Mouse (Mus musculus) heart, embryonic 15.5 days (tissue): ENCODE measurements around the gene Bpnt1. TPM values are rescaled to one million over a fixed set of nuclear protein-coding genes. Genes with fewer than 3 reads are reported as not detected.

Experiments
- ATAC-seq: fragments of 200-750 bp; cut with Nextera tagmentation; replicated peaks from 2 replicates; pipeline ENCODE4 v1.8.0; 2017; ENCODE audit warnings: low read depth, moderate TSS enrichment; ENCODE audit not compliant: insufficient number of reproducible peaks, insufficient read depth, low FRiP score
- H3K27ac ChIP-seq: fragments of 300-500 bp; sonication (generic); 2 replicates; pipeline ENCODE4 v1.5.1; 2015; ENCODE audit warnings: mild to moderate bottlenecking, inconsistent platforms
- H3K27me3 ChIP-seq: fragments of 300-500 bp; sonication (generic); 2 replicates; pipeline ENCODE4 v1.6.1; 2015; ENCODE audit warnings: inconsistent platforms
- H3K36me3 ChIP-seq: fragments of 300-500 bp; sonication (generic); 2 replicates; pipeline ENCODE4 v1.6.1; 2015; ENCODE audit warnings: mild to moderate bottlenecking, inconsistent platforms
- H3K4me1 ChIP-seq: fragments of 300-500 bp; sonication (generic); replicated peaks from 2 replicates; pipeline ENCODE4 v1.6.1; 2015; ENCODE audit warnings: inconsistent platforms
- H3K4me2 ChIP-seq: fragments of 300-500 bp; sonication (generic); 2 replicates; pipeline ENCODE4 v1.6.1; 2015; ENCODE audit warnings: inconsistent platforms, mild to moderate bottlenecking, moderate library complexity
- H3K4me3 ChIP-seq: fragments of 300-500 bp; sonication (generic); 2 replicates; pipeline ENCODE4 v1.5.1; 2015; ENCODE audit warnings: mild to moderate bottlenecking, inconsistent platforms
- H3K9ac ChIP-seq: fragments of 300-500 bp; sonication (generic); 2 replicates; pipeline ENCODE4 v1.6.1; 2015; ENCODE audit warnings: mild to moderate bottlenecking, inconsistent platforms
- H3K9me3 ChIP-seq: fragments of 300-500 bp; sonication (generic); replicated peaks from 2 replicates; pipeline ENCODE4 v1.6.1; 2016; ENCODE audit warnings: inconsistent platforms
- WGBS: fragments of 180-500 bp; shearing (Covaris S2); methylation state at CpG from one replicate; pipeline ENCODE4 v1.1.7; 2015; ENCODE audit warnings: mixed read lengths; 5-methylcytosine and 5-hydroxymethylcytosine counted together
- polyA plus RNA-seq: library from polyadenylated mRNA; unstranded; fragments of >200 nt; fragmentation: Nextera tagmentation; extraction: Ambion mirVana; gene quantifications from 2 replicates; pipeline ENCODE4 v1.2.1, GENCODE M21; 2015

Gene Bpnt1
- polyA plus RNA-seq, 1 experiment from 2014 or later: 26.4 TPM

DNA sequence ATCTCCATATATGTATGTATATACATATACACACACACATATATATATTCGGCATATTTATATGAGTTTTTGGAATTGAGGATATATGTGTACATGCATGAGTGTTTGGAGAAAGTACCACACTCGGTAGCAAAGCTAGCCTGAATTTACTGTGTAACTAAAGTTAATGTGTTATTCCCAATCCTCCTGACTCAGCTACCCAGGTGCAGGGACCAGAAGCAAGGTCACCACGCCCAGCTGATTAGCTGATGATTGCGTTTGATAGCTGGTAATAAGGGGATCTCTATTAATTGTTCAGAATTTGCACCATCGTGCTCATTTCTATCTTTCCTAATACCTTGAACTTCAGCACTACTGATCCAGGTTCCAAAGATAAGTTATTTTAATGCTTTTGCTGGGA, 1.7 kb downstream of the Bpnt1 start:
- Histone ChIP-seq H3K4me2 (no peak overlapping the region), H3K36me3 (no peaks in the 10 kb centered on the region), H3K9me3 (no peaks in the 10 kb centered on the region), H3K4me1 (peaks cover 34% of the 10 kb centered on the region), H3K27me3 (no peaks in the 10 kb centered on the region), H3K4me3 (no peak overlapping the region), H3K9ac (no peak overlapping the region), H3K27ac (no peak overlapping the region)
- 91% methylated on average over 5 of the region's 5 CpGs for WGBS
- no peak for ATAC-seq

DNA sequence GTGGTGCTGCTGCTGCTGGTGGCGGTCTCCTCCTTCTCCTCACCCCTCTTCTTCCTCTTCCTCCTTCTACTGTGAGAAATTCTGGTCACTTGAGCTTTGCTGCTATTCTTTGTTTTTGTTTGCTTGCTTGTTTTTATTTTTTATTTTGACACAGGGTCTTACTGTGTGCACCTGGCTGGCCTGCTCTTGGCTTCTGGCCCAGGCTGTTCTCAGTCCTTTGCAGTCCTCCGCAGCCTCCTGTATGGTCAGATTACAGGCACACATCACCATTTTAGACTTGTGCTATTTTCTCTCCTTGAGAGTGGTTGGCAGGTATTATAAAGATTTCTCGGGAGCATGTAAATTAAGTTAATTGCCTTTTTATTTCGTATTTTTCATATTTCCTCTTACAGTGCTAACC, 2.2 kb downstream of the Bpnt1 start:
- Histone ChIP-seq H3K9me3 (no peaks in the 10 kb centered on the region), H3K27ac (no peak overlapping the region), H3K9ac (no peak overlapping the region), H3K27me3 (no peaks in the 10 kb centered on the region), H3K36me3 (no peaks in the 10 kb centered on the region), H3K4me1 (peaks cover 34% of the 10 kb centered on the region), H3K4me2 (no peak overlapping the region), H3K4me3 (no peak overlapping the region)
- 75% methylated on average over 4 of the region's 4 CpGs for WGBS
- ATAC-seq: no peak

- Histone ChIP-seq H3K27me3 (no peaks in the 10 kb centered on the region), H3K4me1 (peaks cover 30% of the 10 kb centered on the region), H3K9ac (no peak overlapping the region), H3K4me2 (no peak overlapping the region), H3K36me3 (peaks cover 2% of the 10 kb centered on the region; the same call in 1 of the 2 replicates), H3K4me3 (no peak overlapping the region), H3K9me3 (no peaks in the 10 kb centered on the region), H3K27ac (no peak overlapping the region)
- no peak for ATAC-seq
- WGBS: 66% methylated on average over 6 of the region's 6 CpGs
These were observed 3.3 kb downstream of the Bpnt1 start for GRCm38 (mm10) chr1:185335231-185335765.

- Histone ChIP-seq H3K36me3 (peaks cover 7% of the 10 kb centered on the region; the same call in 1 of the 2 replicates), H3K4me2 (no peak overlapping the region), H3K4me3 (no peak overlapping the region), H3K9ac (no peak overlapping the region), H3K4me1 (peaks cover 30% of the 10 kb centered on the region), H3K9me3 (no peaks in the 10 kb centered on the region), H3K27ac (no peak overlapping the region), H3K27me3 (no peaks in the 10 kb centered on the region)
- no peak for ATAC-seq
- 29% methylated on average over 3 of the region's 3 CpGs for WGBS
These were observed 4.6 kb downstream of the Bpnt1 start for GRCm38 (mm10) chr1:185336535-185336934.

DNA sequence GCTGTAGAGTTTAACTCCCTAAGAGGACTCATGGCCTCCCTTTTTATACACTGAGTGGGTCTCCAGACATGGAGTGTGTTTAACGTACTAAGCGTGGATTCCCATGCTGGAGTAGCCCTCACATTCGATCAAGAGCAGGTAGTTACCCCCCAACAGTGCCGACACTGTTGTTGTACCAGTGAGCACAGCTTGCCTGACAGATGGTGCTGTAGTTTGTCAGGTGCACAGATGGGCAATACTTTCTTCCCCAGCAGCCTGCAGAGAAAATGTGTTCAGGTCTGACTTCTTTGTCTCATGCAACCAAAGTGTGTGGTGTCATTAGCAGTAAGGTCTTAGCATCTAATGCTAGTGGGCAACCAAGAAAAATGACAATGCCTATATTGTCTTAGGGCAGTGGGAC, 10.5 kb downstream of the Bpnt1 start:
- Histone ChIP-seq H3K36me3 (peaks cover 43% of the 10 kb centered on the region), H3K27ac (no peak overlapping the region), H3K9ac (no peak overlapping the region), H3K4me3 (no peak overlapping the region), H3K4me1 (peaks cover 3% of the 10 kb centered on the region; the same call in 1 of the 2 replicates), H3K4me2 (no peak overlapping the region), H3K27me3 (no peaks in the 10 kb centered on the region), H3K9me3 (no peaks in the 10 kb centered on the region)
- ATAC-seq: no peak
- WGBS: 93% methylated on average over 4 of the region's 4 CpGs

DNA sequence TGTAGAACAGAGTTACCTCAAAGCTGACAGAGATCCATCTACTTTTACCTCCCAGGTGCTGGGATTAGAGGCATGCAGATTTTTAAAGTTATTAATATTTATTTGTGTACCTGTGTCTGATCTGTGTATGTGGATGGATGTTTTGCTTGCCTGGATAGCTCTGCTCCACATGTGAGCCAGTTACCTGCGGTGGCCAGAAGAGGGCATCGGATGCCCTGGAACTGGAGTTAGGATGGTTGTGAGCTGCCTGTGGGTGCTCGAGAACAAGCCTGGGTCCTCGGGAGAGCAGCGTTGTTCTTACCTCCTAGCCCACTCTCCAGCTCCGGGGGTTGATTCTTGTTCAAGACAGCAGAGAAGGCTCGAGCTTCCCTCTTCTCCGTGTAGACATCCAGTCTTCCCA, 11.5 kb downstream of the Bpnt1 start:
- Histone ChIP-seq H3K4me2 (no peak overlapping the region), H3K36me3 (peaks cover 52% of the 10 kb centered on the region), H3K4me1 (no peaks in the 10 kb centered on the region), H3K9ac (no peak overlapping the region), H3K27ac (no peak overlapping the region), H3K27me3 (no peaks in the 10 kb centered on the region), H3K4me3 (no peak overlapping the region), H3K9me3 (no peaks in the 10 kb centered on the region)
- 86% methylated on average over 8 of the region's 8 CpGs for WGBS
- ATAC-seq: no peak

DNA sequence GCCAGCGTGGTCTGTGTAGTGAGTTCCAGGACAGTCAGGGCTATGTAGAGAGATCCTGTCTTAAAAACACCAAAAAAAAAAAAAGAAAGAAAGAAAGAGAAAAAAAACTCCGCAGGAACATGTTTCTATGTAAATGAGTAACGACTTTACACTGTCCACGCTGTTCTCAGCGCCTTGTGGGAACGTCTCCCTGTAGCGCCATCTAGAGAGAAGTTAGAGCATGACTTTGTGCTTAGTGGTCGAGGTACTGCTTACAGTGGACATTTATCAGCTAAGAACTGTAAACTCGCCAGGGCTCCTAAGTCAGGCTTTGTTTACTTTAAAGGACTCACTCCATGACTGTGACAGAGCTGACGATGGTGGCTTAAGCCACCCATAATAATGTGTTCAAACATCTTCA, 14.2 kb downstream of the Bpnt1 start:
- no peak overlapping the region for H3K27ac ChIP-seq
- H3K9me3 ChIP-seq: no peaks in the 10 kb centered on the region
- H3K4me1 ChIP-seq: no peaks in the 10 kb centered on the region
- H3K9ac ChIP-seq: no peak overlapping the region
- H3K27me3 ChIP-seq: no peaks in the 10 kb centered on the region
- no peak overlapping the region for H3K4me2 ChIP-seq
- WGBS: 75% methylated on average over 10 of the region's 10 CpGs
- ATAC-seq: no peak
- H3K36me3 ChIP-seq: peaks cover 72% of the 10 kb centered on the region
- no peak overlapping the region for H3K4me3 ChIP-seq

DNA sequence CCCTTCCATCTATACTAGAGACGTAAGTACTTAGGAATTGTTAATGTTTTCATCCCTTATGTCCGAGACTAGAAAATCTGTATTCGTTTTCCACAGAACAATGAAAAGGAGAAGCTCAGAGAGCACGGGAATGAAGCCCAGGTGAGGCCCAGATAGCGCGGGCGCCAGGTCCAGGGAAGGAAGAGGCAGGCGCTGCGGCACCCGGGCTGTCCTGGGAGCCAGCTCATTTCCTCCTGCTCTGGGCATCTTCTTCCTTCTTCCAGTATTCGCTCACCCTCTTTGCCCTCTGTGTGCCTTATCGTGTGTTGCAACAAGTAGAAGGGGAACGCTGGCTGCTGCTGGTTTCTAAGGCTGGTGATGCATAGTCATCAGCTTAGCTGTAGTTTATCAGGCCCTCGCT, 17.8 kb downstream of the Bpnt1 start:
- ATAC-seq: no peak
- Histone ChIP-seq H3K9ac (no peak overlapping the region), H3K27ac (no peak overlapping the region), H3K27me3 (no peaks in the 10 kb centered on the region), H3K4me1 (no peaks in the 10 kb centered on the region), H3K36me3 (peaks cover 65% of the 10 kb centered on the region), H3K4me2 (no peak overlapping the region), H3K4me3 (no peak overlapping the region), H3K9me3 (no peaks in the 10 kb centered on the region)
- WGBS: 90% methylated on average over 14 of the region's 14 CpGs

- Histone ChIP-seq H3K4me2 (no peak overlapping the region), H3K4me3 (no peak overlapping the region), H3K9ac (no peak overlapping the region), H3K27me3 (no peaks in the 10 kb centered on the region), H3K4me1 (no peaks in the 10 kb centered on the region), H3K36me3 (peaks cover 61% of the 10 kb centered on the region), H3K27ac (no peak overlapping the region), H3K9me3 (no peaks in the 10 kb centered on the region)
- WGBS: 88% methylated on average over 4 of the region's 4 CpGs
- no peak for ATAC-seq
These were observed 18.7 kb downstream of the Bpnt1 start for GRCm38 (mm10) chr1:185350611-185351010.

DNA sequence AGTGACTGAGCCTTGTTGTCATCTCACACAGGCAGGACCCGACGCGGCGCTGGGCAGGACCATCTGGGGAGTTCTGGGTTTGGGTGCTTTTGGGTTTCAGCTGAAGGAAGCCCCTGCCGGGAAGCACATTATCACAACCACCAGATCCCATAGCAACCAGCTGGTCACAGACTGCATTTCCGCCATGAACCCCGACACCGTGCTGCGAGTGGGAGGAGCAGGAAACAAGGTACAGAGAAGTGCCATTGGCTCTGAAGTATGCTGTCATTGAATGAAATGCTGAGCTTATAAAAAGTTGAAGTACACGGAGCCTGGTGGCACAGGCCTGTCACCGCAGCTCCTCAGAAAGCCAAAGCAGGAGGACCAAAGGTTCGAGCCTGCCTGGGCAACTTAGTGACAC, 20.2 kb downstream of the Bpnt1 start:
- no peak overlapping the region for H3K9ac ChIP-seq
- no peaks in the 10 kb centered on the region for H3K9me3 ChIP-seq
- H3K4me3 ChIP-seq: no peak overlapping the region
- WGBS: 86% methylated on average over 12 of the region's 12 CpGs
- peaks cover 57% of the 10 kb centered on the region for H3K36me3 ChIP-seq
- H3K27me3 ChIP-seq: no peaks in the 10 kb centered on the region
- H3K27ac ChIP-seq: no peak overlapping the region
- no peak overlapping the region for H3K4me2 ChIP-seq
- no peak for ATAC-seq
- no peaks in the 10 kb centered on the region for H3K4me1 ChIP-seq

- peaks cover 55% of the 10 kb centered on the region for H3K36me3 ChIP-seq
- 92% methylated on average over 8 of the region's 8 CpGs for WGBS
- no peak overlapping the region for H3K4me2 ChIP-seq
- H3K9ac ChIP-seq: no peak overlapping the region
- no peaks in the 10 kb centered on the region for H3K4me1 ChIP-seq
- H3K9me3 ChIP-seq: no peaks in the 10 kb centered on the region
- H3K27me3 ChIP-seq: no peaks in the 10 kb centered on the region
- H3K4me3 ChIP-seq: no peak overlapping the region
- H3K27ac ChIP-seq: no peak overlapping the region
- ATAC-seq: no peak
These were observed 21.4 kb downstream of the Bpnt1 start for GRCm38 (mm10) chr1:185353351-185353750.

GRCm38 (mm10) chr1:185354731-185355130, 22.8 kb downstream of the Bpnt1 start:
- Histone ChIP-seq H3K27me3 (no peaks in the 10 kb centered on the region), H3K27ac (no peak overlapping the region), H3K9me3 (no peaks in the 10 kb centered on the region), H3K36me3 (peaks cover 48% of the 10 kb centered on the region), H3K4me2 (no peak overlapping the region), H3K4me1 (no peaks in the 10 kb centered on the region), H3K4me3 (no peak overlapping the region), H3K9ac (no peak overlapping the region)
- no peak for ATAC-seq
- WGBS: 84% methylated on average over 4 of the region's 4 CpGs
